Mouse (Mus musculus): ENCODE measurements around the gene Pdzd3.

Gene Pdzd3

DNA sequence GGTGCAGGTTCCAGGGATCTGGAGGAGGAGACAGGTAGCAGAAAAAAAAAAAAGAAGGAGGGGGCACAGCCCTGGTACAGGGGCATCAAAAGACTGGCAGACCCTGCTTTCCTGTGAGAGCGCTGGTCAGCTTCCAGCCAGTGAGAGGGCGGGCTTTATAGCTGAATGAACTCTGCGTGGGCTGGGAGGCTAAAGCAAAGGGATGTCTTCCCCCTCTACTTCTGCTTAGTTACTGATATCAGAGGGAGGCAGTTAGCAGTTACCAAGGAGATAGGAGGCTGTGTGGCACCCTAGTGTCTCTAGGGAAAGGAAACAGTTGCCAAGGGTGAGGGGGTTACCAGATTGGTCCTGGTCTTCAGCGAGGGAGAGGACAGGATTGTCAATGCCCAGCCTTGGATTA lies 826 bp downstream of the Pdzd3 start:
- no peak for DNase-seq (ENCODE audit: low spot score)

- peak; percentile 73 for DNase-seq (ENCODE audit: low spot score)
Measured at GRCm38 (mm10) chr9:44249181-44250146, 1.8 kb downstream of the Pdzd3 start.

DNA sequence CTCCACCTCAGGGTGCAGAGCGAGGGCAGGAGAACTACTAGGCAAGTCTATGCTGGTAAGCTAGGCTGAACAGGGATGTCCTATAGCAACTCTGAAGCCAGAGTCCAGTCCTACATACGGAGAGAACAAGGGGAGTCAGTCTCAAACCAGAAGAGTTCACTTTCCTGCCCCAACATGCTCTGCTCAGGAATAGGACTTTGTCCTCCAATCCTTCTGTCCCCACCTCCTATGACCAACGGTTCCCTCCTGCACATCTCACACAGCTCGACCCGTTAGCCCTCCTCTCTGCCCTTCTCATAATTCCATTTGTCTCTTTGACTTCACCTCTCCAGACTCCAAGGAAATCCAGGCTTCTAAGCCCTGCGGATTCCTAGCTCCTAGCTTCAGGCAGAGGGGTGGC lies 3.4 kb downstream of the Pdzd3 start:
- no peak for DNase-seq (ENCODE audit: low spot score)

GRCm38 (mm10) chr9:44243621-44244020 lies 7.7 kb downstream of the Pdzd3 start:
- no peak for DNase-seq (ENCODE audit: low spot score)

- DNase-seq (ENCODE audit: low spot score): no peak
Measured at GRCm38 (mm10) chr9:44241418-44241817, 9.9 kb downstream of the Pdzd3 start.

GRCm38 (mm10) chr9:44240911-44241310 lies 10.4 kb downstream of the Pdzd3 start:
- DNase-seq (ENCODE audit: low spot score): no peak

DNA sequence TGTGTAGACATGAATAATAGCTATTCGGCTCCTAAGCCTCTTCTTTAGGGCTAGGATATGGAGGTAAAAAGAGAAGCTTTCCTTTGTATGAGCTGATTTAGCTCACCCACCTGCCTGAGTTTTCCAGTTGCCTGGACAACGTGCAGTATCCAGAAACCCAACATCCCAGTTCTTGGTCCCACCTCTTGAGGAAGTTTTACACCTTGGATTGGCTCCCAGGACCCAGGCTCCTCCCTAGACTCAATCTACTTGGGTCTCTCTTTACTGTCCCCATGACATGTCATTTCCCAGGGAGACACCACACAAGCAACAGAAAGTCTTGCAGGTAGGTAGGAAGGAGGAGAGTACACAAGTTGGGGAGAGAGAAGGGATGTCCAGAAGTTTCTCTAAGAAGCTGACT lies 10.9 kb downstream of the Pdzd3 start, which contains the start of gene Ccdc153:
Gene Ccdc153, plus strand, starts transcription at position 278 of the 400 bp plus-strand sequence.
- DNase-seq (ENCODE audit: low spot score): no peak

GRCm38 (mm10) chr9:44239447-44239846 lies 11.8 kb downstream of the Pdzd3 start:
- DNase-seq (ENCODE audit: low spot score): no peak

- no peak for DNase-seq (ENCODE audit: low spot score)
Measured at GRCm38 (mm10) chr9:44238501-44239190, 12.6 kb downstream of the Pdzd3 start.

GRCm38 (mm10) chr9:44237128-44237527 lies 14.1 kb downstream of the Pdzd3 start:
- DNase-seq (ENCODE audit: low spot score): no peak

DNA sequence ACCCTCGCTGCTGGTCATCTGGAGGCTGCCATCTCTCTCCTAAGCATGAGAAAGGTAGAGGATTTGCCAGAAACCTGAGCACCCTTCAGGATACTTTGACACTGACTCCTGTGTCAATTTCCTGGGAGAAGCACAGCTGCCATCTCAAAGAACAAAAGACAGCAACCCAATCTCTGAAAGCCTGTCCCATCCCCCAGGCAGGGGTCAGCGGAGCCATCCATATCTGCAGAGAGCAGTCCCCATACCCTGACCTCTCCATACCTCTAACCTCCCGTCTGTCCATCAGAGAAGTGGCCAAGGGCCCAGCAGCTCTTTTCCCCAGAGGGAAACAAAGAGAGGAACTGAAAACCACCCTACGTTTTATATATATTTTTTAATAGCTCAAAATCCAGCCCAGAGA lies 14.7 kb downstream of the Pdzd3 start:
- DNase-seq (ENCODE audit: low spot score): no peak

DNA sequence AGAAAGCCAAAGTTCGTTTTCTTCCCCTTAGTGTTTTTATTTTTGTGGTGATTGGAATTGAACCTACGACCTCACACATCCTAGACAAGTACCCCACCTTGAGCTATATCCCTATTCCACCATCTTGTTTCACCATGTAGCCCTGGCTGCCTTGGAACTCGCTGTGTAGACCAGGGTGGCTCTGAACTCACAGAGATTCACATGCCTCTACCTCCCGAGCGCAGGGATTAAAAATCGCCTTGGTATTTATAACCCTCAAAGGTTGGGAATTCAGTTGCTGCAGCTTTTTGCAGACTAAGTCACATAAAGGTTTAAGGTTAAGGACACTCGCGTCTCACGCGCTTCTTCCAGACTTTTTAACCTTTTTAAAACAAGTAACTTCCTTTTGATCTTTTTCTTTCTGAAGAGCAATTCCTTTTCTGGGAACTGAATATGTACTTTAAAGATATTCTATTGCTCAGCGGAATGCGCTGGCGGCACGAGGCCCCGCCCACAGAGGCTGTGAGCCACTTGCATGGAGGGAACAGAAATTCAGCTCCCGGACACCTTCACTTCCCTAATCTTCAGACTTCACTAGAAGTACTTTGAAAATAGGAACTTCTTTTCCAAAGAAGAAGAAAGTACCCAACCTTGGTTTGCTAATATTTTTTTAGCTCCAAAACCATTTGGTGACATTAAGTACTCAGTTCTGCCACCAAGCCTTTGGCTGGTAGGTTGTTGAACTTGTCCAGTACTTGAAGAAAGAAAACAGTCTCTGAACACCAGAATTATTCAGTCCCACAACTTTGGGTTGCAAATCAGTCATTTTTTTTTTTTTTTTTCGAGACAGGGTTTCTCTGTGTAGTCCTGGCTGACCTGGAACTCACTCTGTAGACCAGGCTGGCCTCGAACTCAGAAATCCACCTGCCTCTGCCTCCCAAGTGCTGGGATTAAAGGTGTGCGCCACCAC lies 16.5 kb downstream of the Pdzd3 start:
- peak; percentile 58 for DNase-seq (ENCODE audit: low spot score)

DNA sequence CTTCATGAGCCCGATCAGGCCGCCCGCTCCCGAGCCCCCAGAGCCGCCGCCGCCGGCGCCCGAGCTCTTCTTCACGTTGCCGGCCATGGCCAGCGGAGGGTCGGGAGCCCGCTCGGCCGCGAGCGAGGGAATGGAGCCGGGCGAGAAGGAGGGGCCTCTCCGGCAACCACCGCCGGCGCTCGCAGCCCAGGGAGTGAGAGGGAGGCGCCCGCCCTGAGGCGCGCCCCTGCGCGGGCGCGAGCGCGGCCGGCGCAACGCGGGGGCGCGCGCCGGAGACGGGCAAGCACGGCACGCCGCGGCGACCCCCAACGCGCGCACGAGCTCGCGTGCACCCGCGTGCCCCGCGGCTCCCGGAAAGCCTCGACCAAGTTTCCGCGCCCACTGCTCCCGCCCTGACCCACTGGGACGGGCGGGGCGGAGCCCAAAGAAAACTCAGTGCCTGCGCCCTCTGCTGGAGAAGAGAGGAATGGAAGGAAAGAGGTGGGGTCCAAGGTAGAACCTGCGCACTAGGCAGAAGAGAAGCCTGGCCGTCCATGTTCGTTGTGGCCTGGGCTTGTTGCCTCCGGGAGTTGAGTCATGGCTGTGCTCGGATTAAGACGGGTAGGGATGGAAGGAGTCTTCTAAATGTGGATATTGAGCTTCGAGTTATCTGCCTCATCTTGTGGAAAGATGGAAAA lies 17.3 kb downstream of the Pdzd3 start, which contains the start of gene Cbl:
Gene Cbl, minus strand, starts transcription at position 248 of the 677 bp plus-strand sequence.
- DNase-seq (ENCODE audit: low spot score): peak; percentile 99

DNA sequence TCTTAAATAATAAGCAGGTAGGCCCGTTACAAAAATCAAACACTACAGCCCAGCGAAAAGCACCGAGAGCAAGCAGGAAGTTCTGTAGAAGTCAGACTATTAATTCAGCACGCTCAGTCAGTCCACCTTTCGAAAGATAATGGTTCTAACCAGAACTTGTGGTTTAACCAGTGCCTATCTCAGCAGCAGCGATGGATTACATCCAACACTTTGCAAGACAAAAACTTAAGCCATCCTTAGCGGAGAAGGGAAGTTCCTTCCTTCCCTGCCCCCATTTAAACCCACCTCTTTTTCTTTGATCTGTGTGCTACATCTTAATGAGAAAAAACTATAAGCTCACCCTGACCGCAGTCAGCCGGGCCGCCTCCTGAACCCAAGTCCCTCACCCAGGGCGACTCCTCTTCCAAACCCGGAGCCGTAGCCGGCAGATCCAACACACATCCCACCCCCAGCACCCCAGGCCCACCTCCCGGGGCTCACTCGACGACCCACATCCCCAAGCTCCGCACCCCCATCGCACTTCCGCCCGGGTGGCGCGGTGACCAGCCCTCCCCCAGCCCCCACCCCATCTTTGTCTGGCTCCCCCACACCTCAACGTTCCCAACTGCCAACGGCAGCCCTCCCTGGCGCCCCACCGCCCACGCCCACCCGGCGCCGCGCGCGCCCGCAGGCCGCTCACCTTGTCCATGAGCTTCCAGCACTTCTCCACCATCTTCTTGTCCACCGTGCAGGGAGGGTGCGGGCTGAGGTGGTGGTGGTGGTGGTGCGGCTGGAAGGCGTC lies 18.1 kb downstream of the Pdzd3 start:
- no peak for DNase-seq (ENCODE audit: low spot score)

- DNase-seq (ENCODE audit: low spot score): no peak
Measured at GRCm38 (mm10) chr9:44231609-44232008, 19.7 kb downstream of the Pdzd3 start.

- DNase-seq (ENCODE audit: low spot score): no peak
Measured at GRCm38 (mm10) chr9:44225993-44226392, 25.3 kb downstream of the Pdzd3 start.

DNA sequence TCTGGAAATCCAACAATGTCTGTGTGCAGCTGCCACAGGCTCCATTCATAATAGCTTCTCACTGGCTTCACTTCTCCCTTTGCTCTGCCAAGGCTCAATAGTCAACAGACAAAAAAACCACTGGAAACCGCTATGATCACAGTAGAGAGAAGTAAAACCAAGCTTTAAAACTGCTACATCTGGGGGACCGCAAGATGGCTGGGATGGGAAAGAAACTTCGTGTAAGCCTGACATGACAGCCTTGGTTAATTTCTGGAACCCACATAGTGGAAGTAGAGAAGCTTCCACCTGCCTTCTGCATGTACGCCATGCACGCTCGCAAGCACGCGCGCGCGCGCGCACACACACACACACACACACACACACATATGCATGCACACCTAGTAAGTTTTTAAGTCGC lies 37.7 kb downstream of the Pdzd3 start:
- no peak for DNase-seq (ENCODE audit: low spot score)

GRCm38 (mm10) chr9:44212406-44212805 lies 38.9 kb downstream of the Pdzd3 start:
- DNase-seq (ENCODE audit: low spot score): no peak

DNA sequence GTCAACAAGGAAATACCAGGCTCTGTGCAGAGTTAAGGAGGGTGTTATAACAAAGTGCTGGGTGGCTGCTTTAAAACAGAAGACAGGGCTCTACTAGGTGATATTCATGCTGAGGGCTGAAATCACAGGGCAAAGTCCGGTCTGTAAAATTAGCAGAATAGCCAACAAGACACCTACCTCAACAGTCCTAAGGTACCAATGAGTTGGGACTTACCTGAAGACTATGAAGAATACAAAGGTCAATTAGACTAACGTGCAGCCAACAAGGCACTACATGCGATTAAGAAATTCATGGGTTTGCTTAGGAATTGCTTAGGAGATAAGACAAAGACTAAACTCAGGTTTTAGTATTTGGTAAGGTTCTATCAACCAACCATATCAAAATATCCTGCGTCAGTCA lies 41.9 kb downstream of the Pdzd3 start:
- no peak for DNase-seq (ENCODE audit: low spot score)

GRCm38 (mm10) chr9:44207840-44208239 lies 43.4 kb downstream of the Pdzd3 start:
- DNase-seq (ENCODE audit: low spot score): no peak
